Mouse (Mus musculus): ENCODE data around the gene Fgfr2.

DNA sequence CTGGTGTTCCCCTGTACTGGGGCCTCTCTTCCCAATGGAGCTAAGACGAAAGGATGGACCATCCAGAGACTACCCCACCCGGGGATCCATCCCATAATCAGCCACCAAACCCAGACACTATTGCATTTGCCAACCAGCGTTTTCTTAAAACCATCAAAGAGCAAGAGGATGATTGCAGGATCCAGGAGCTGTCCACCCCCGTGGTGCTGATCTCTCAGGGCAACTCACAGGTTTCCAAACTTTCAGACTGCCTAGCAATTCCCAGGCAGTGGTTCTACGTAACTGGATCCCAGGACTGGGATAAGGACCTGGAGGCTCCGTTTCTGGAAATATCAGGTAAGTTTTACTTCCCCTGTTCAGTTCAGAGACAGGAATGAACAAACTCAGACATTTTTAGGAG, 1162.6 kb downstream of the Fgfr2 start:
- TF ChIP-seq CTCF (IDR thresholded peaks at IDR 0.05; ENCODE audit: control insufficient read depth, insufficient read depth, insufficient read length) (no peak), CEBPB (IDR thresholded peaks at IDR 0.05; ENCODE audit: low read depth) (no peak), MAX (IDR thresholded peaks at IDR 0.05) (no peak), MYOD1 (IDR thresholded peaks at IDR 0.05; ENCODE audit: control insufficient read depth, insufficient read length, low read depth) (no peak)
